Mouse (Mus musculus) embryonic fibroblast, embryonic 13.5 days (primary cell): Measurements from ENCODE around the gene Hrg.

Experiments
- CTCF ChIP-seq: IDR thresholded peaks from 2 replicates; pipeline ENCODE4 v1.5.1; 2011; ENCODE audit warnings: mild to moderate bottlenecking, control low read depth, low read length, moderate library complexity, borderline replicate concordance; ENCODE audit not compliant: insufficient read depth
- POLR2A ChIP-seq: IDR thresholded peaks from 2 replicates; pipeline ENCODE4 v1.6.1; 2011; ENCODE audit warnings: low read depth, mild to moderate bottlenecking, control low read depth, low read length, moderate library complexity

DNA sequence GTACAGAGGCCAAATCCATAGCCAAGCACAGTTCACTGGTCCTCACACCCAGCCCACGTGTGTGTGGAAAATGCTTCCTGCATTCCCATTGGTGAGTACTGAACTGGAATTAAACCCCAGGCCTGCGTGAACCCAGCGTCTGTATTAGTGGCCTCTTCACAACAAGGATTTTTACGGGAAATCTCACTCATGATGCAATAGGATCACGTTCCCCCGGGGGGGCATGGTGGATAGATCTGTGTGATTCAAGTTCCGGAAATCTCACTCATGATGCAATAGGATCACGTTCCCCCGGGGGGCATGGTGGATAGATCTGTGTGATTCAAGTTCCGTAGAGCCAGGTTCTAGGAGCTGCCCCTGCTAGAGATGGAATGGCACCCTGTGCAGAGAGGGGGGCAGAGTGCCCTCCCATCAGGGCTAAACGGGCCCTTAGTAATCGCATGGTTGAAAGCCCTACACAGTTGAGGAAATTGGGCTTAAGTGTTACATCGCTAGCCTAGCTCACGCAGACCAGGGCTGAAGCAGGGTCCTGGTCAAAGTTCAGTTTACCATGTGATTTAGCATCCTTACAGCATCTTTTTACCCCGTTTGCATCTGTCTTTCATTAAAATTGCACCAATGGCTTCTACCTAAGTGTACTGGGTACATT, 32.1 kb upstream of the Hrg start:
- no peak for TF ChIP-seq CTCF
- no peak for TF ChIP-seq POLR2A
